Mouse (Mus musculus) CH12.LX (cell line): ENCODE measurements at regions not wholly inside any gene's neighbourhood (a gene's known extent, or its start where the extent isn't known, plus 50 kb on each side); places are given as distances from the start of the nearest gene placed in this dataset.

Experiments used
- BHLHE40 ChIP-seq: IDR thresholded peaks from 2 replicates; pipeline ENCODE4 v1.6.1; 2011; ENCODE audit warnings: mild to moderate bottlenecking, low read depth, low read length, improper control_type of control experiment
- CHD2 ChIP-seq: IDR thresholded peaks from 2 replicates; pipeline ENCODE4 v1.6.1; 2011; ENCODE audit warnings: low read length, improper control_type of control experiment
- CTCF ChIP-seq, 2 experiments: IDR thresholded peaks in 1 of 2; conservative IDR thresholded peaks in 1 of 2; 2 replicates each; pipeline ENCODE4 v1.5.1; 2011 to 2012; ENCODE audit warnings: low read depth in 2 of 2, low read length in 2 of 2, improper control_type of control experiment in 1 of 2, inconsistent platforms in 1 of 2, mild to moderate bottlenecking in 1 of 2, moderate library complexity in 1 of 2
- EP300 ChIP-seq: IDR thresholded peaks from 2 replicates; pipeline ENCODE4 v1.6.1; 2011; ENCODE audit warnings: low read length, improper control_type of control experiment
- MAX ChIP-seq: IDR thresholded peaks from 2 replicates; pipeline ENCODE4 v1.6.1; 2011; ENCODE audit warnings: low read length, improper control_type of control experiment
- MYC ChIP-seq: IDR thresholded peaks from 2 replicates; pipeline ENCODE4 v1.6.1; 2011; ENCODE audit warnings: low read depth, mild to moderate bottlenecking, improper control_type of control experiment, low read length
- NELFE ChIP-seq: IDR thresholded peaks from 2 replicates; pipeline ENCODE4 v1.6.1; 2011; ENCODE audit warnings: low read depth, low read length, improper control_type of control experiment
- NRF1 ChIP-seq: IDR thresholded peaks from 2 replicates; pipeline ENCODE4 v1.6.1; 2014; ENCODE audit warnings: low read depth, mild to moderate bottlenecking, inconsistent platforms, low read length, improper control_type of control experiment, moderate library complexity
- POLR2A ChIP-seq: IDR thresholded peaks from 2 replicates; pipeline ENCODE4 v1.6.1; 2011; ENCODE audit warnings: low read depth, mild to moderate bottlenecking, improper control_type of control experiment, low read length
- TBP ChIP-seq: conservative IDR thresholded peaks from 2 replicates; pipeline ENCODE4 v1.6.1; 2011; ENCODE audit warnings: low read depth, low read length, improper control_type of control experiment
- UBTF ChIP-seq: IDR thresholded peaks from 2 replicates; pipeline ENCODE4 v1.6.1; 2012; ENCODE audit warnings: low read depth, mild to moderate bottlenecking, inconsistent platforms, low read length, improper control_type of control experiment, moderate library complexity
- USF1 ChIP-seq: IDR thresholded peaks from 2 replicates; pipeline ENCODE4 v1.6.1; 2014; ENCODE audit warnings: low read depth, mild to moderate bottlenecking, inconsistent platforms, low read length, improper control_type of control experiment
- ZC3H11A ChIP-seq: IDR thresholded peaks from 2 replicates; pipeline ENCODE4 v1.6.1; 2012; ENCODE audit warnings: low read depth, mild to moderate bottlenecking, inconsistent platforms, low read length, improper control_type of control experiment
- ZNF384 ChIP-seq: IDR thresholded peaks from 2 replicates; pipeline ENCODE4 v1.6.1; 2012; ENCODE audit warnings: low read depth, low read length, improper control_type of control experiment, inconsistent platforms

DNA sequence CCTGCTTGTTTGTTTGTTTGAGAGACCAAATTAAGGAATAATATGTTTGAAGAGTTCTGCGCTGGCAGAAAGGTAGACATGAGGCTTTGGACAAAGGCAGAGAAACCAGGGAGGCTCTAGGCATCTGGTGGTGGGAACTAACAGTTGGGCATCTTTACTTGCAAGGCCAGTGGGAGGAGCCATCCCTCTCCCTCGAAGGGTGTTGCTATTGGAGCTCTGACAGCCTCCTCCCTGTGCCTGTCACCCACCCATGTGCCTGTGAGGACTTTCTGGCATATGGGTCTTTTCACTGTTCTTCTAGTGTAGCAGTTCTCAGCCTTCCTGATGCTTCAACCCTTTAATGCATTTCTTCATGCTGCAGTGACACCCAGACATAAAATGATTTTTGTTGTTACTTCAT, 206.7 kb upstream of the Prok2 start:
- no peak for TF ChIP-seq UBTF
- no peak for TF ChIP-seq CTCF (conservative IDR thresholded peaks at IDR 0.05 in 1 of 2, IDR thresholded peaks at IDR 0.05 in 1 of 2; ENCODE audit: low read depth in 2 of 2, low read length in 2 of 2)
- TF ChIP-seq BHLHE40 = no peak
- TF ChIP-seq MYC = no peak
- no peak for TF ChIP-seq POLR2A
- no peak for TF ChIP-seq USF1
- no peak for TF ChIP-seq EP300
- no peak for TF ChIP-seq ZNF384
- TF ChIP-seq ZC3H11A = no peak
- no peak for TF ChIP-seq MAX
- no peak for TF ChIP-seq TBP
- TF ChIP-seq NELFE = no peak
- TF ChIP-seq CHD2 = no peak
- TF ChIP-seq NRF1 = no peak
